Mouse (Mus musculus) mesoderm, embryonic 11.5 days (tissue): ENCODE data around the gene Pgls.

ENCODE experiments used
- DNase-seq: peaks from one replicate; pipeline ENCODE4 v3.0.0-alpha.2; 2012; ENCODE audit warnings: low read depth, low spot score

The Pgls gene

GRCm38 (mm10) chr8:71569366-71570290 is 22.3 kb upstream of the Pgls start:
- DNase-seq: peak; percentile 92

GRCm38 (mm10) chr8:71570291-71570954 is 21.6 kb upstream of the Pgls start:
- peak; percentile 93 for DNase-seq

- no peak for DNase-seq
These were observed 19.9 kb upstream of the Pgls start for GRCm38 (mm10) chr8:71572077-71572476.

- DNase-seq: no peak
These were observed 18.9 kb upstream of the Pgls start for GRCm38 (mm10) chr8:71572847-71573633.

- no peak for DNase-seq
These were observed 17.6 kb upstream of the Pgls start for GRCm38 (mm10) chr8:71574426-71574825.

- no peak for DNase-seq
These were observed 17.0 kb upstream of the Pgls start for GRCm38 (mm10) chr8:71575020-71575419.

GRCm38 (mm10) chr8:71577856-71578387 is 14.1 kb upstream of the Pgls start:
- no peak for DNase-seq

GRCm38 (mm10) chr8:71579009-71579408 is 13.0 kb upstream of the Pgls start:
- no peak for DNase-seq

- no peak for DNase-seq
These were observed 12.5 kb upstream of the Pgls start for GRCm38 (mm10) chr8:71579476-71579875.

GRCm38 (mm10) chr8:71580201-71580600 is 11.8 kb upstream of the Pgls start:
- DNase-seq: no peak

- DNase-seq: no peak
These were observed 5.1 kb upstream of the Pgls start for GRCm38 (mm10) chr8:71586891-71587290.

GRCm38 (mm10) chr8:71588762-71589161 is 3.2 kb upstream of the Pgls start:
- DNase-seq: no peak

GRCm38 (mm10) chr8:71591017-71591416 is 959 bp upstream of the Pgls start:
- DNase-seq: no peak

GRCm38 (mm10) chr8:71592374-71593170 is 596 bp downstream of the Pgls start:
- DNase-seq: no peak

GRCm38 (mm10) chr8:71593556-71594323 is 1.8 kb downstream of the Pgls start:
- no peak for DNase-seq

- DNase-seq: no peak
These were observed 2.3 kb downstream of the Pgls start for GRCm38 (mm10) chr8:71594324-71594722.

- DNase-seq: peak; percentile 88
These were observed 3.9 kb downstream of the Pgls start for GRCm38 (mm10) chr8:71595862-71596261.

- DNase-seq: no peak
These were observed 4.4 kb downstream of the Pgls start for GRCm38 (mm10) chr8:71596384-71596783.

- DNase-seq: no peak
These were observed 4.8 kb downstream of the Pgls start for GRCm38 (mm10) chr8:71596798-71597197.

GRCm38 (mm10) chr8:71597451-71597850 is 5.5 kb downstream of the Pgls start, which contains the start of gene Fam129c:
TSS of gene Fam129c (plus strand) at chr8:71597648.
- DNase-seq: no peak
